Mouse (Mus musculus) heart, adult 2 months (tissue): ENCODE data around the gene Myo10. TPM values are rescaled to one million over a fixed set of nuclear protein-coding genes. Genes with fewer than 3 reads are reported as not detected.

Experiments used
- DNase-seq, 2 experiments: peaks; one replicate each; pipeline ENCODE4 v3.0.0; 2021
- H3K27ac ChIP-seq: fragments of 200-600 bp; 2 replicates; pipeline ENCODE4 v1.8.1; 2022
- H3K27me3 ChIP-seq: fragments of 200-500 bp; 2 replicates; pipeline ENCODE4 v1.6.1; 2012; ENCODE audit warnings: mild to moderate bottlenecking, low read length, inconsistent platforms, mixed read lengths; ENCODE audit not compliant: control insufficient read depth, insufficient read depth
- H3K36me3 ChIP-seq: fragments of 200-500 bp; 2 replicates; pipeline ENCODE4 v1.6.1; 2012; ENCODE audit warnings: low read length, inconsistent platforms; ENCODE audit not compliant: control insufficient read depth, insufficient read depth
- H3K4me1 ChIP-seq: fragments of 200-500 bp; 2 replicates; pipeline ENCODE4 v1.6.1; 2011; ENCODE audit warnings: low read length; ENCODE audit not compliant: control insufficient read depth, insufficient read depth
- H3K4me3 ChIP-seq: fragments of 200-600 bp; 2 replicates; pipeline ENCODE4 v1.8.1; 2022
- H3K79me2 ChIP-seq: fragments of 200-500 bp; replicated peaks from 2 replicates; pipeline ENCODE4 v1.6.1; 2012; ENCODE audit warnings: mild to moderate bottlenecking, inconsistent platforms, low read length, moderate library complexity, mixed read lengths; ENCODE audit not compliant: control insufficient read depth, insufficient read depth
- H3K9ac ChIP-seq: fragments of 200-500 bp; 2 replicates; pipeline ENCODE4 v1.6.1; 2012; ENCODE audit warnings: low read depth, mild to moderate bottlenecking, control low read depth, inconsistent platforms, low read length, mixed read lengths
- CTCF ChIP-seq: fragments of 200-600 bp; IDR thresholded peaks from 2 replicates; pipeline ENCODE4 v1.8.1; 2022; ENCODE audit warnings: antibody characterized with exemption, mild to moderate bottlenecking, moderate library complexity
- EP300 ChIP-seq: fragments of 200-500 bp; IDR thresholded peaks from 2 replicates; pipeline ENCODE4 v1.6.1; 2011; ENCODE audit warnings: low read depth, low read length, control low read depth; ENCODE audit not compliant: insufficient read depth
- POLR2A ChIP-seq: fragments of 200-500 bp; IDR thresholded peaks from 2 replicates; pipeline ENCODE4 v1.6.1; 2011; ENCODE audit warnings: mild to moderate bottlenecking, low read depth, low read length, control low read depth; ENCODE audit not compliant: insufficient read depth
- WGBS: fragments of 180-500 bp; shearing (Covaris S2); methylation state at CpG from one replicate; pipeline ENCODE4 v1.1.7; 2018; 5-methylcytosine and 5-hydroxymethylcytosine counted together
- intact Hi-C: fragments of 180-260 bp; cut with DNase I; formaldehyde crosslinking; loops from one replicate; pipeline ENCODE4 v1.15.1; 2025
- polyA plus RNA-seq: library from polyadenylated mRNA; depleted of rRNA; stranded (reverse); fragments of >200 nt; gene quantifications from 2 replicates; pipeline ENCODE4 v1.2.3, GENCODE M21; 2012
- total RNA-seq, 2 experiments: library from RNA; stranded (reverse); gene quantifications; 2 replicates each; pipeline ENCODE4 v1.2.3; 2021

Gene Myo10
- total and polyA plus RNA-seq, 3 experiments = 26.6 to 67.9 (median 63.7) TPM

DNA sequence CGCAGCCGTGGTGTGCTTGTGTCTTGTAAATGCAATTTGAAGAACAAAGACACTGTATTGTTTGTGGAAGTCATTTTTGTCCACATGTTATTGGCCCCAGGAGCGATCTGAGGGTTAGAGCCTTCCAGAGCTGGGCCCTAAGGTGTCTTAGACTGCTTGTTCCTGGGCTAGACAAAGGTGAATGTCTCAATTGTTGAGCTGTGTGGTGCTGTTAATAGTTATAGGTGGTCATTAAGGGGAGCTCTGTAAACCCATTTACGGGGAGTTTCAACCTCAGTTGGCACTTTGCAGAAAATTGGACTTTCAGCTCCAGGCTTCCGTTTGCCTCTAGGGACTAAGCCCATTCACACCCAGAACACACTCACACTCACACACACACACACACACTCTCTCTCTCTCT lies 31.4 kb downstream of the Myo10 start:
- H3K27ac ChIP-seq = no peak overlapping the region
- peaks cover 5% of the 10 kb centered on the region for H3K4me1 ChIP-seq
- DNase-seq = no peak
- no peaks in the 10 kb centered on the region; the same call in 1 of the 2 replicates for H3K36me3 ChIP-seq
- H3K79me2 ChIP-seq = peaks cover 9% of the 10 kb centered on the region
- H3K27me3 ChIP-seq = no peaks in the 10 kb centered on the region
- intact Hi-C loops = no loop called here
- no peak overlapping the region for H3K4me3 ChIP-seq
- TF ChIP-seq POLR2A (no peak), EP300 (no peak), CTCF (no peak)
- no peak overlapping the region for H3K9ac ChIP-seq
- WGBS = 86% methylated on average over 5 of the region's 5 CpGs

- H3K27ac ChIP-seq = no peak overlapping the region
- H3K4me3 ChIP-seq = no peak overlapping the region
Observed at GRCm38 (mm10) chr15:25662833-25663519, 40.7 kb downstream of the Myo10 start.

GRCm38 (mm10) chr15:25669283-25670247 lies 47.2 kb downstream of the Myo10 start:
- DNase-seq = peak in 1 of 2 experiments; percentile 10
- H3K79me2 ChIP-seq = peaks cover 1% of the 10 kb centered on the region; the same call in 1 of the 2 replicates
- H3K27me3 ChIP-seq = no peaks in the 10 kb centered on the region
- WGBS = 45% methylated on average over 16 of the region's 16 CpGs
- intact Hi-C loops = no loop called here
- H3K27ac ChIP-seq = no peak overlapping the region
- no peak overlapping the region for H3K9ac ChIP-seq
- H3K4me1 ChIP-seq = no peaks in the 10 kb centered on the region
- TF ChIP-seq POLR2A = no peak
- TF ChIP-seq CTCF = no peak
- no peak for TF ChIP-seq EP300
- H3K4me3 ChIP-seq = no peak overlapping the region
- no peaks in the 10 kb centered on the region for H3K36me3 ChIP-seq

More at GRCm38 (mm10) chr15:25662833-25663519, 40.7 kb downstream of the Myo10 start:
- DNase-seq = no peak
- H3K36me3 ChIP-seq = peaks cover 2% of the 10 kb centered on the region; the same call in 1 of the 2 replicates
- intact Hi-C loops = no loop called here
- no peak overlapping the region for H3K9ac ChIP-seq
- WGBS = 37% methylated on average over 8 of the region's 8 CpGs
- 0 out of 2 replicates have a peak, but pooled peaks cover 1% of the 10 kb centered on the region for H3K4me1 ChIP-seq
- no peaks in the 10 kb centered on the region for H3K27me3 ChIP-seq
- peaks cover 2% of the 10 kb centered on the region; the same call in 1 of the 2 replicates for H3K79me2 ChIP-seq
- no peak for TF ChIP-seq POLR2A
- TF ChIP-seq EP300 = no peak

DNA sequence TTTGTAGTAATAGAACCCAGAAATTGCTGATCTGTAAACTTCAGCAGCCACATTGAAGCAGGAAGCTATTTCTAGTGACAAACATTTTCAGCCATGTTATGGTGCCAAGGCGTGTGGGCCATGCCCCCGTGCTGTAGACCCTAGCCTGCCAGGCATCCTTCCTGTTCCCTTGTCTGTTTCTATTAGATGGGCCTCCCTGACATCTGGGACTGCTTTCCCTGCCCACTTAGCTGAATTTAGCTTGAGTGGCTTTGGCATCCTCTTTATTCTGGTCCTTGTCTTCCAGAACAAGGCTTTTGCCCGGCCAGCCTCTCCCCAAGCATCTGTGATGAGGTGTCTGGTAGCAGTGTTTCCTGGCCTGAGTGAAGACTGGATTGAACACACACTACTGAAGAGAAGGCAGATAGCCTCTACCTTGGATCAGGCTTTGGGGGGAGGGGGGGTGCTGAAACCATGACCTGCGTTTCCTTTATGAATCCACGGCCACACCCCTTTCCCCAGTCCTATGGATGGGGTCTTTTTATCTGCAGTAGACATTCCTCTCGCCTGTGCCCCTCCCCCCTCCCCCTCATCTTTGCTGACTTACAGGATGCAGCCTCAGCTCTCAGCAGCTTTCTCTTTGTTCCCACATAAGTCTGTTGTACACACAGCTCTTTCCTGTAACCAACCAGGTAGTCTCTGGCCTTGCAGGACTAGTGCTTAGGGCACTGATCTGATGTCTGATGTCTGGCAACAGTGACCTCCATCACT lies 51.1 kb downstream of the Myo10 start:
- peak in 1 of 2 experiments; percentile 10 for DNase-seq
- Histone ChIP-seq H3K4me1 (no peaks in the 10 kb centered on the region), H3K4me3 (no peak overlapping the region), H3K36me3 (no peaks in the 10 kb centered on the region), H3K9ac (no peak overlapping the region), H3K27me3 (no peaks in the 10 kb centered on the region), H3K27ac (no peak overlapping the region), H3K79me2 (0 out of 2 replicates have a peak, but pooled peaks cover 1% of the 10 kb centered on the region)
- WGBS = 39% methylated on average over 6 of the region's 6 CpGs
- TF ChIP-seq CTCF (no peak), POLR2A (no peak), EP300 (no peak)
- intact Hi-C loops = no loop called here

GRCm38 (mm10) chr15:25674099-25674931 lies 52.0 kb downstream of the Myo10 start:
- H3K79me2 ChIP-seq = peaks cover 1% of the 10 kb centered on the region; the same call in 1 of the 2 replicates
- H3K27ac ChIP-seq = no peak overlapping the region
- no peak for DNase-seq
- WGBS = 88% methylated on average over 17 of the region's 17 CpGs
- no peak for TF ChIP-seq EP300
- TF ChIP-seq POLR2A = no peak
- no peak for TF ChIP-seq CTCF
- intact Hi-C loops = no loop called here
- no peaks in the 10 kb centered on the region for H3K27me3 ChIP-seq
- H3K4me3 ChIP-seq = no peak overlapping the region
- H3K4me1 ChIP-seq = no peaks in the 10 kb centered on the region; the same call in 1 of the 2 replicates
- H3K9ac ChIP-seq = no peak overlapping the region
- no peaks in the 10 kb centered on the region for H3K36me3 ChIP-seq
